Mouse (Mus musculus) forebrain, embryonic 13.5 days (tissue): ENCODE results near the gene Ip6k1. TPM values are rescaled to one million over a fixed set of nuclear protein-coding genes. Genes with fewer than 3 reads are reported as not detected.

Experiments
- ATAC-seq: fragments of 200-750 bp; cut with Nextera tagmentation; 2 replicates; pipeline ENCODE4 v1.8.0; 2017
- H3K27ac ChIP-seq: fragments of 300-500 bp; sonication (generic); 2 replicates; pipeline ENCODE4 v1.5.1; 2015; ENCODE audit warnings: inconsistent platforms, mild to moderate bottlenecking, moderate library complexity
- H3K27me3 ChIP-seq: fragments of 300-500 bp; sonication (generic); 2 replicates; pipeline ENCODE4 v1.6.1; 2015; ENCODE audit warnings: mild to moderate bottlenecking, inconsistent platforms
- H3K36me3 ChIP-seq: fragments of 300-500 bp; sonication (generic); 2 replicates; pipeline ENCODE4 v1.6.1; 2015; ENCODE audit warnings: mild to moderate bottlenecking, inconsistent platforms; ENCODE audit not compliant: poor library complexity, severe bottlenecking
- H3K4me1 ChIP-seq: fragments of 300-500 bp; sonication (generic); 2 replicates; pipeline ENCODE4 v1.6.1; 2015; ENCODE audit warnings: inconsistent platforms
- H3K4me2 ChIP-seq: fragments of 300-500 bp; sonication (generic); 2 replicates; pipeline ENCODE4 v1.6.1; 2015; ENCODE audit warnings: inconsistent platforms, mild to moderate bottlenecking, moderate library complexity
- H3K4me3 ChIP-seq: fragments of 300-500 bp; sonication (generic); 2 replicates; pipeline ENCODE4 v1.5.1; 2015; ENCODE audit warnings: mild to moderate bottlenecking, inconsistent platforms
- H3K9ac ChIP-seq: fragments of 300-500 bp; sonication (generic); 2 replicates; pipeline ENCODE4 v1.6.1; 2015; ENCODE audit warnings: mild to moderate bottlenecking, inconsistent platforms
- H3K9me3 ChIP-seq: fragments of 300-500 bp; sonication (generic); replicated peaks from 2 replicates; pipeline ENCODE4 v1.6.1; 2016; ENCODE audit warnings: inconsistent platforms
- WGBS: fragments of 180-500 bp; shearing (Covaris S2); methylation state at CpG from one replicate; pipeline ENCODE4 v1.1.7; 2015; 5-methylcytosine and 5-hydroxymethylcytosine counted together
- polyA plus RNA-seq: library from polyadenylated mRNA; unstranded; fragments of >200 nt; fragmentation: Nextera tagmentation; extraction: Ambion mirVana; gene quantifications from 2 replicates; pipeline ENCODE4 v1.2.1, GENCODE M21; 2015

Gene Ip6k1
- polyA plus RNA-seq, 1 experiment from 2014 or later, result 73.6 TPM

- 80% methylated on average over 9 of the region's 9 CpGs for WGBS
- no peak for ATAC-seq
- Histone ChIP-seq H3K27ac (0 out of 2 replicates have a peak overlapping the region, but pooled peaks have one; percentile 25), H3K9me3 (no peaks in the 10 kb centered on the region), H3K4me1 (peaks cover 42% of the 10 kb centered on the region), H3K9ac (peak overlapping the region; percentile 58; the same call in 1 of the 2 replicates), H3K4me2 (peak overlapping the region; percentile 89), H3K4me3 (peak overlapping the region; percentile 60), H3K36me3 (no peaks in the 10 kb centered on the region), H3K27me3 (peaks cover 21% of the 10 kb centered on the region)
These were observed 17.6 kb upstream of the Ip6k1 start for GRCm38 (mm10) chr9:107984754-107985055.

- H3K27me3 ChIP-seq, result peaks cover 21% of the 10 kb centered on the region
- H3K9me3 ChIP-seq, result no peaks in the 10 kb centered on the region
- peak; percentile 86 for ATAC-seq
- H3K4me1 ChIP-seq, result peaks cover 42% of the 10 kb centered on the region
- peak within 1 kb of the TSS; percentile 25; the same call in 1 of the 2 replicates for H3K27ac ChIP-seq
- H3K4me3 ChIP-seq, result peak within 1 kb of the TSS; percentile 60
- no peaks in the 10 kb centered on the region for H3K36me3 ChIP-seq
- under 1% methylated on average over 57 of the region's 58 CpGs for WGBS
- peak within 1 kb of the TSS; percentile 89 for H3K4me2 ChIP-seq
- peak within 1 kb of the TSS; percentile 58 for H3K9ac ChIP-seq
These were observed 16.9 kb upstream of the Ip6k1 start, which contains the start of gene Inka1 for GRCm38 (mm10) chr9:107985131-107986119. Gene Inka1, minus strand, starts transcription at chr9:107985879.

- H3K4me2 ChIP-seq, result peak overlapping the region; percentile 89
- H3K4me1 ChIP-seq, result peaks cover 41% of the 10 kb centered on the region
- ATAC-seq, result peak; percentile 72
- H3K27me3 ChIP-seq, result peaks cover 21% of the 10 kb centered on the region
- no peaks in the 10 kb centered on the region for H3K36me3 ChIP-seq
- no peaks in the 10 kb centered on the region for H3K9me3 ChIP-seq
- H3K27ac ChIP-seq, result no peak overlapping the region
- 9% methylated on average over 18 of the region's 18 CpGs for WGBS
- H3K9ac ChIP-seq, result no peak overlapping the region
- peak overlapping the region; percentile 60 for H3K4me3 ChIP-seq
These were observed 15.9 kb upstream of the Ip6k1 start for GRCm38 (mm10) chr9:107986376-107986775.

- H3K36me3 ChIP-seq, result no peaks in the 10 kb centered on the region
- H3K9ac ChIP-seq, result no peak overlapping the region
- peaks cover 26% of the 10 kb centered on the region for H3K4me1 ChIP-seq
- H3K9me3 ChIP-seq, result no peaks in the 10 kb centered on the region
- ATAC-seq, result no peak
- no peak overlapping the region for H3K4me2 ChIP-seq
- peaks cover 21% of the 10 kb centered on the region for H3K27me3 ChIP-seq
- WGBS, result 87% methylated on average over 3 of the region's 3 CpGs
- H3K27ac ChIP-seq, result no peak overlapping the region
- no peak overlapping the region for H3K4me3 ChIP-seq
These were observed 14.4 kb upstream of the Ip6k1 start for GRCm38 (mm10) chr9:107987950-107988349.

GRCm38 (mm10) chr9:107992197-107992596 lies 10.1 kb upstream of the Ip6k1 start, which contains the start of gene Cdhr4:
Gene Cdhr4, plus strand, starts transcription at chr9:107992497.
- no peaks in the 10 kb centered on the region for H3K36me3 ChIP-seq
- WGBS, result 68% methylated on average over 2 of the region's 2 CpGs
- H3K4me3 ChIP-seq, result no peak within 1 kb of the TSS
- H3K9me3 ChIP-seq, result no peaks in the 10 kb centered on the region
- no peak within 1 kb of the TSS for H3K27ac ChIP-seq
- ATAC-seq, result no peak
- no peak within 1 kb of the TSS for H3K4me2 ChIP-seq
- no peaks in the 10 kb centered on the region for H3K4me1 ChIP-seq
- H3K9ac ChIP-seq, result 0 out of 2 replicates have a peak within 1 kb of the TSS, but pooled peaks have one; percentile 5
- H3K27me3 ChIP-seq, result peaks cover 4% of the 10 kb centered on the region

- Histone ChIP-seq H3K9ac (no peak overlapping the region), H3K9me3 (no peaks in the 10 kb centered on the region), H3K27me3 (no peaks in the 10 kb centered on the region), H3K4me1 (no peaks in the 10 kb centered on the region), H3K4me2 (no peak overlapping the region), H3K36me3 (no peaks in the 10 kb centered on the region), H3K27ac (no peak overlapping the region), H3K4me3 (no peak overlapping the region)
- no peak for ATAC-seq
- WGBS, result 80% methylated on average over 11 of the region's 11 CpGs
These were observed 9.3 kb upstream of the Ip6k1 start for GRCm38 (mm10) chr9:107993013-107993412.

- no peak for ATAC-seq
- 69% methylated on average over 2 of the region's 2 CpGs for WGBS
These were observed 7.8 kb upstream of the Ip6k1 start for GRCm38 (mm10) chr9:107994464-107994863.

GRCm38 (mm10) chr9:107995513-107995912 lies 6.8 kb upstream of the Ip6k1 start:
- Histone ChIP-seq H3K4me2 (no peak overlapping the region), H3K9ac (no peak overlapping the region), H3K27ac (no peak overlapping the region), H3K9me3 (no peaks in the 10 kb centered on the region), H3K4me1 (no peaks in the 10 kb centered on the region), H3K36me3 (no peaks in the 10 kb centered on the region), H3K27me3 (peaks cover 4% of the 10 kb centered on the region; the same call in 1 of the 2 replicates), H3K4me3 (no peak overlapping the region)
- no peak for ATAC-seq
- WGBS, result 93% methylated on average over 21 of the region's 21 CpGs

More at GRCm38 (mm10) chr9:107994464-107994863, 7.8 kb upstream of the Ip6k1 start:
- Histone ChIP-seq H3K9me3 (no peaks in the 10 kb centered on the region), H3K36me3 (no peaks in the 10 kb centered on the region), H3K4me1 (no peaks in the 10 kb centered on the region), H3K9ac (no peak overlapping the region), H3K27me3 (peaks cover 4% of the 10 kb centered on the region; the same call in 1 of the 2 replicates), H3K4me3 (no peak overlapping the region), H3K4me2 (no peak overlapping the region), H3K27ac (no peak overlapping the region)

- 92% methylated on average over 5 of the region's 5 CpGs for WGBS
- Histone ChIP-seq H3K36me3 (no peaks in the 10 kb centered on the region), H3K4me2 (no peak within 1 kb of the TSS), H3K27ac (no peak within 1 kb of the TSS), H3K9me3 (no peaks in the 10 kb centered on the region), H3K9ac (no peak within 1 kb of the TSS), H3K4me3 (no peak within 1 kb of the TSS), H3K27me3 (peaks cover 4% of the 10 kb centered on the region; the same call in 1 of the 2 replicates), H3K4me1 (no peaks in the 10 kb centered on the region)
- ATAC-seq, result no peak
These were observed 6.3 kb upstream of the Ip6k1 start, which contains the start of gene Gm20662 for GRCm38 (mm10) chr9:107996049-107996448. Gene Gm20662, plus strand, starts transcription at chr9:107996349.

- no peaks in the 10 kb centered on the region for H3K9me3 ChIP-seq
These were observed 653 bp downstream of the Ip6k1 start for GRCm38 (mm10) chr9:108002778-108003530.

GRCm38 (mm10) chr9:108003531-108003890 lies 1.2 kb downstream of the Ip6k1 start:
- WGBS, result 15% methylated on average over 8 of the region's 8 CpGs
- Histone ChIP-seq H3K4me3 (peak overlapping the region; percentile 99), H3K9ac (peak overlapping the region; percentile 97), H3K9me3 (no peaks in the 10 kb centered on the region), H3K4me2 (peak overlapping the region; percentile 85), H3K27ac (peak overlapping the region; percentile 94), H3K4me1 (peaks cover 28% of the 10 kb centered on the region), H3K36me3 (no peaks in the 10 kb centered on the region), H3K27me3 (peaks cover 4% of the 10 kb centered on the region; the same call in 1 of the 2 replicates)
- ATAC-seq, result no peak

More at GRCm38 (mm10) chr9:108002778-108003530, 653 bp downstream of the Ip6k1 start:
- Histone ChIP-seq H3K4me1 (peaks cover 28% of the 10 kb centered on the region), H3K4me2 (peak overlapping the region; percentile 85), H3K27me3 (peaks cover 4% of the 10 kb centered on the region; the same call in 1 of the 2 replicates), H3K36me3 (no peaks in the 10 kb centered on the region), H3K4me3 (peak overlapping the region; percentile 99), H3K9ac (peak overlapping the region; percentile 97), H3K27ac (peak overlapping the region; percentile 94)
- no peak; the same call in 1 of the 2 replicates for ATAC-seq
- under 1% methylated on average over 48 of the region's 50 CpGs for WGBS
